Mouse (Mus musculus) neural tube, embryonic 12.5 days (tissue): ENCODE results near the gene Cops2. TPM values are rescaled to one million over a fixed set of nuclear protein-coding genes. Genes with fewer than 3 reads are reported as not detected.

Experiments
- ATAC-seq: fragments of 200-750 bp; cut with Nextera tagmentation; 2 replicates; pipeline ENCODE4 v1.8.0; 2017; ENCODE audit warnings: low read depth, mild to moderate bottlenecking, moderate TSS enrichment, moderate library complexity; ENCODE audit not compliant: low FRiP score
- H3K27ac ChIP-seq: fragments of 300-500 bp; sonication (generic); 2 replicates; pipeline ENCODE4 v1.5.1; 2016
- H3K27me3 ChIP-seq: fragments of 300-500 bp; sonication (generic); replicated peaks from 2 replicates; pipeline ENCODE4 v1.6.1; 2016; ENCODE audit warnings: mild to moderate bottlenecking
- H3K36me3 ChIP-seq: fragments of 300-500 bp; sonication (generic); 2 replicates; pipeline ENCODE4 v1.6.1; 2016; ENCODE audit warnings: mild to moderate bottlenecking
- H3K4me1 ChIP-seq: fragments of 300-500 bp; sonication (generic); 2 replicates; pipeline ENCODE4 v1.6.1; 2016
- H3K4me2 ChIP-seq: fragments of 300-500 bp; sonication (generic); replicated peaks from 2 replicates; pipeline ENCODE4 v1.6.1; 2016; ENCODE audit warnings: mild to moderate bottlenecking
- H3K4me3 ChIP-seq: fragments of 300-500 bp; sonication (generic); 2 replicates; pipeline ENCODE4 v1.5.1; 2016
- H3K9ac ChIP-seq: fragments of 300-500 bp; sonication (generic); 2 replicates; pipeline ENCODE4 v1.6.1; 2016; ENCODE audit warnings: mild to moderate bottlenecking
- H3K9me3 ChIP-seq: fragments of 300-500 bp; sonication (generic); 2 replicates; pipeline ENCODE4 v1.6.1; 2016; ENCODE audit warnings: mild to moderate bottlenecking
- WGBS: fragments of 180-500 bp; shearing (Covaris S2); methylation state at CpG from one replicate; pipeline ENCODE4 v1.1.7; 2016; 5-methylcytosine and 5-hydroxymethylcytosine counted together
- polyA plus RNA-seq: library from polyadenylated mRNA; unstranded; fragments of >200 nt; fragmentation: Nextera tagmentation; extraction: Ambion mirVana; gene quantifications from 2 replicates; pipeline ENCODE4 v1.2.1, GENCODE M21; 2016

Gene Cops2
- polyA plus RNA-seq, 1 experiment from 2014 or later, result 83.4 TPM

- Histone ChIP-seq H3K27ac (no peak overlapping the region), H3K9ac (no peak overlapping the region), H3K27me3 (no peaks in the 10 kb centered on the region), H3K4me3 (no peak overlapping the region), H3K9me3 (no peaks in the 10 kb centered on the region), H3K36me3 (no peaks in the 10 kb centered on the region), H3K4me2 (no peak overlapping the region), H3K4me1 (no peaks in the 10 kb centered on the region)
- 74% methylated on average over 9 of the region's 9 CpGs for WGBS
- ATAC-seq, result no peak
Observed at GRCm38 (mm10) chr2:125813972-125814595, 44.9 kb downstream of the Cops2 start.

- Histone ChIP-seq H3K4me3 (no peak overlapping the region), H3K36me3 (no peaks in the 10 kb centered on the region), H3K27me3 (no peaks in the 10 kb centered on the region), H3K4me1 (no peaks in the 10 kb centered on the region), H3K27ac (no peak overlapping the region), H3K9me3 (no peaks in the 10 kb centered on the region), H3K4me2 (no peak overlapping the region), H3K9ac (no peak overlapping the region)
- WGBS, result 80% methylated on average over 2 of the region's 2 CpGs
- ATAC-seq, result no peak
Observed at GRCm38 (mm10) chr2:125811332-125811731, 47.6 kb downstream of the Cops2 start.

GRCm38 (mm10) chr2:125809551-125809950 is 49.4 kb downstream of the Cops2 start:
- no peak overlapping the region for H3K27ac ChIP-seq
- H3K4me1 ChIP-seq, result no peaks in the 10 kb centered on the region
- H3K4me3 ChIP-seq, result no peak overlapping the region
- no peak for ATAC-seq
- no peak overlapping the region for H3K4me2 ChIP-seq
- H3K9me3 ChIP-seq, result no peaks in the 10 kb centered on the region
- H3K36me3 ChIP-seq, result no peaks in the 10 kb centered on the region
- WGBS, result 80% methylated on average over 7 of the region's 7 CpGs
- no peak overlapping the region for H3K9ac ChIP-seq
- H3K27me3 ChIP-seq, result no peaks in the 10 kb centered on the region

GRCm38 (mm10) chr2:125805826-125806225 is 53.1 kb downstream of the Cops2 start:
- H3K27ac ChIP-seq, result no peak overlapping the region
- H3K27me3 ChIP-seq, result no peaks in the 10 kb centered on the region
- no peak overlapping the region for H3K4me2 ChIP-seq
- H3K4me1 ChIP-seq, result no peaks in the 10 kb centered on the region
- H3K36me3 ChIP-seq, result no peaks in the 10 kb centered on the region
- no peak for ATAC-seq
- H3K9ac ChIP-seq, result no peak overlapping the region
- no peaks in the 10 kb centered on the region for H3K9me3 ChIP-seq
- H3K4me3 ChIP-seq, result no peak overlapping the region
- 34% methylated on average over 1 of the region's 1 CpGs for WGBS

- Histone ChIP-seq H3K36me3 (no peaks in the 10 kb centered on the region), H3K27ac (no peak overlapping the region), H3K27me3 (no peaks in the 10 kb centered on the region), H3K9me3 (no peaks in the 10 kb centered on the region), H3K9ac (no peak overlapping the region), H3K4me2 (no peak overlapping the region), H3K4me3 (no peak overlapping the region), H3K4me1 (no peaks in the 10 kb centered on the region)
- no peak for ATAC-seq
- 86% methylated on average over 4 of the region's 4 CpGs for WGBS
Observed at GRCm38 (mm10) chr2:125801947-125802346, 57.0 kb downstream of the Cops2 start.

- no peak for ATAC-seq
- H3K27me3 ChIP-seq, result no peaks in the 10 kb centered on the region
- H3K4me1 ChIP-seq, result no peaks in the 10 kb centered on the region
- no peak overlapping the region for H3K4me3 ChIP-seq
- no peak overlapping the region for H3K27ac ChIP-seq
- H3K9me3 ChIP-seq, result no peaks in the 10 kb centered on the region
- no peak overlapping the region for H3K9ac ChIP-seq
- WGBS, result 68% methylated on average over 8 of the region's 8 CpGs
- H3K36me3 ChIP-seq, result no peaks in the 10 kb centered on the region
- no peak overlapping the region for H3K4me2 ChIP-seq
Observed at GRCm38 (mm10) chr2:125801038-125801437, 57.9 kb downstream of the Cops2 start.

- ATAC-seq, result no peak
- WGBS, result 80% methylated on average over 4 of the region's 4 CpGs
- Histone ChIP-seq H3K9ac (no peak overlapping the region), H3K27ac (no peak overlapping the region), H3K9me3 (no peaks in the 10 kb centered on the region), H3K4me1 (no peaks in the 10 kb centered on the region), H3K4me2 (no peak overlapping the region), H3K36me3 (no peaks in the 10 kb centered on the region), H3K4me3 (no peak overlapping the region), H3K27me3 (no peaks in the 10 kb centered on the region)
Observed at GRCm38 (mm10) chr2:125800428-125800827, 58.5 kb downstream of the Cops2 start.

- no peak for ATAC-seq
- H3K9me3 ChIP-seq, result no peaks in the 10 kb centered on the region
- no peak overlapping the region for H3K4me3 ChIP-seq
Observed at GRCm38 (mm10) chr2:125797872-125798271, 61.1 kb downstream of the Cops2 start.

GRCm38 (mm10) chr2:125795118-125795517 is 63.8 kb downstream of the Cops2 start:
- no peaks in the 10 kb centered on the region for H3K27me3 ChIP-seq
- WGBS, result 73% methylated on average over 2 of the region's 2 CpGs
- H3K9ac ChIP-seq, result no peak overlapping the region
- no peak overlapping the region for H3K4me2 ChIP-seq
- no peaks in the 10 kb centered on the region for H3K9me3 ChIP-seq
- H3K4me3 ChIP-seq, result no peak overlapping the region
- no peaks in the 10 kb centered on the region for H3K36me3 ChIP-seq
- H3K4me1 ChIP-seq, result no peaks in the 10 kb centered on the region
- no peak for ATAC-seq
- H3K27ac ChIP-seq, result no peak overlapping the region

More at GRCm38 (mm10) chr2:125797872-125798271, 61.1 kb downstream of the Cops2 start:
- no peaks in the 10 kb centered on the region for H3K36me3 ChIP-seq
- H3K9ac ChIP-seq, result no peak overlapping the region
- H3K4me1 ChIP-seq, result no peaks in the 10 kb centered on the region
- no peak overlapping the region for H3K4me2 ChIP-seq
- H3K27me3 ChIP-seq, result no peaks in the 10 kb centered on the region
- H3K27ac ChIP-seq, result no peak overlapping the region

GRCm38 (mm10) chr2:125794166-125794565 is 64.8 kb downstream of the Cops2 start:
- H3K9me3 ChIP-seq, result no peaks in the 10 kb centered on the region
- no peak for ATAC-seq
- no peaks in the 10 kb centered on the region for H3K27me3 ChIP-seq
- 67% methylated on average over 2 of the region's 2 CpGs for WGBS
- H3K9ac ChIP-seq, result no peak overlapping the region
- H3K36me3 ChIP-seq, result no peaks in the 10 kb centered on the region
- H3K4me1 ChIP-seq, result no peaks in the 10 kb centered on the region
- no peak overlapping the region for H3K4me3 ChIP-seq
- no peak overlapping the region for H3K4me2 ChIP-seq
- no peak overlapping the region for H3K27ac ChIP-seq

- no peak overlapping the region for H3K27ac ChIP-seq
- H3K27me3 ChIP-seq, result no peaks in the 10 kb centered on the region
- H3K4me2 ChIP-seq, result no peak overlapping the region
- ATAC-seq, result no peak
- H3K4me3 ChIP-seq, result no peak overlapping the region
- no peak overlapping the region for H3K9ac ChIP-seq
- no peaks in the 10 kb centered on the region for H3K9me3 ChIP-seq
- no peaks in the 10 kb centered on the region for H3K4me1 ChIP-seq
- H3K36me3 ChIP-seq, result no peaks in the 10 kb centered on the region
- WGBS, result 91% methylated on average over 11 of the region's 11 CpGs
Observed at GRCm38 (mm10) chr2:125792879-125793261, 66.1 kb downstream of the Cops2 start.

- no peaks in the 10 kb centered on the region for H3K36me3 ChIP-seq
- ATAC-seq, result no peak
Observed at GRCm38 (mm10) chr2:125792144-125792878, 66.6 kb downstream of the Cops2 start.

GRCm38 (mm10) chr2:125791485-125791885 is 67.5 kb downstream of the Cops2 start:
- 76% methylated on average over 7 of the region's 7 CpGs for WGBS
- Histone ChIP-seq H3K9ac (no peak overlapping the region), H3K4me1 (no peaks in the 10 kb centered on the region), H3K27ac (no peak overlapping the region), H3K9me3 (no peaks in the 10 kb centered on the region), H3K4me2 (no peak overlapping the region), H3K27me3 (no peaks in the 10 kb centered on the region), H3K36me3 (no peaks in the 10 kb centered on the region), H3K4me3 (no peak overlapping the region)
- ATAC-seq, result no peak

More at GRCm38 (mm10) chr2:125792144-125792878, 66.6 kb downstream of the Cops2 start:
- no peaks in the 10 kb centered on the region for H3K4me1 ChIP-seq
- H3K27ac ChIP-seq, result no peak overlapping the region
- no peak overlapping the region for H3K9ac ChIP-seq
- H3K9me3 ChIP-seq, result no peaks in the 10 kb centered on the region
- no peaks in the 10 kb centered on the region for H3K27me3 ChIP-seq
- H3K4me3 ChIP-seq, result no peak overlapping the region
- H3K4me2 ChIP-seq, result no peak overlapping the region
- 79% methylated on average over 2 of the region's 2 CpGs for WGBS
